Mouse (Mus musculus) left cerebral cortex, postnatal 36 days (tissue): ENCODE data around the gene Sgca. TPM values are rescaled to one million over a fixed set of nuclear protein-coding genes. Genes with fewer than 3 reads are reported as not detected.

Source experiments
- DNase-seq, 2 experiments: peaks; one replicate each; pipeline ENCODE4 v3.0.0; 2021 to 2022; ENCODE audit warnings: low spot score in 2 of 2, mixed read lengths in 1 of 2
- intact Hi-C: fragments of 180-260 bp; cut with DNase I; formaldehyde crosslinking; loops from one replicate; pipeline ENCODE4 v1.15.1; 2025
- total RNA-seq, 2 experiments: library from RNA; stranded (reverse); gene quantifications; 2 replicates each; pipeline ENCODE4 v1.2.3; 2021

The Sgca gene
- total RNA-seq, 2 experiments from 2014 or later, result 0.50 to 0.69 TPM

DNA sequence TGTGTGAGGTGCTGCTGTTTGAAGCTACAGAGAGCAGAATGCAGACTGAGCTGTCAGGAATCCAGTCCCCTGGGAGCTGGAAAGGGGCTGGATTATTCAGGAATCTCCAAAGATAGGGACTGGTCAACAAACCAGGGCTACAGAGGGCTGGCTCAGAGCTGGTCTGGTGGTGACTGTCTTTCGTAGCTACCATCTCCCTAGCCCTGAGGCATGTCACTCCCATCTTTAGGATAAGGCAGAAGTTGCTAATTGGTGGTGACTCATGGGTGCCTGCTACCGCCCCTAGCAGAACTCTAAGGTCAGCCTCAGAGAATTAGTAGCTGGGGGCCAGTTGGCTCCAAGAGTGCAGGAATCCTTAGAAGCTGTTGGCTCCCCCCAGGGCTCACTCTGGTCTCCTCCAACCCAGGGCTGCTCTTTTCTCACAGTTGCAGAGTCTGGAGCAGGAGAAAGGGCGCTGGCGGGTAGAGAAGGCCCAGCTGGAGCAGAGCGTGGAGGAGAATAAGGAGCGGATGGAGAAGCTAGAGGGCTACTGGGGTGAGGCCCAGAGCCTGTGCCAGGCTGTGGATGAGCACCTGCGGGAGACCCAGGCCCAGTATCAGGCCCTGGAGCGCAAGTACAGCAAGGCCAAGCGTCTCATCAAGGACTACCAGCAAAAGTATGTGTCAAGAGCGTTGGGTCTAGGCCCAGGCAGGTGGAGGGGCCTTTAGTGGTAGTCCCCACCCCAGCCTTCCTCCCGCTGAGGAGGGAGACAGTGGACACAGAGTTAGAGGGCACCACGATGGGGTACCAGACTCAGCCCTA, 28.2 kb upstream of the Sgca start:
- intact Hi-C loops, result loop anchor here (5.0 kb wide), 1 partner anchor 33 kb away; no protein-coding TSS in a partner anchor
- no peak for DNase-seq

DNA sequence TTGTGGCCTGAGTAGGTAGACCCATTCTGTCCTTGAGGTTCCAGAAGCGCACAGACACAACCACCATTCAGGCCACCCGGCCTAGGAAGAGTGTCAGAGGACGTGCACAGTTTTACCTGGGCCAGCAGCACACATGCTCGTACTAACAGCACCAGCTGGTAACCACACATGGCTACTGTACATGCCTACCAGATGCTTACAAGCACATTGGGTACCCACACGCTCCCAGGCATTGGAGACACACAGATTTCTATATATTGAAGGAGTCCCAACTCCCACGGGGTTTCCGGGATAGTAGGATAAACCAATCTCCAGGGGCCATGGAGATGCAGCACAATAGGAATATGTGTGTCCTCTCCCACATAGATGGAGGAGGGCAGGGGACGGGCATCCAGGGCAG, 26.6 kb upstream of the Sgca start:
- peak in 1 of 2 experiments; percentile 46 for DNase-seq
- intact Hi-C loops, result loop anchor here (5.0 kb wide), 1 partner anchor 35 kb away; no protein-coding TSS in a partner anchor

DNA sequence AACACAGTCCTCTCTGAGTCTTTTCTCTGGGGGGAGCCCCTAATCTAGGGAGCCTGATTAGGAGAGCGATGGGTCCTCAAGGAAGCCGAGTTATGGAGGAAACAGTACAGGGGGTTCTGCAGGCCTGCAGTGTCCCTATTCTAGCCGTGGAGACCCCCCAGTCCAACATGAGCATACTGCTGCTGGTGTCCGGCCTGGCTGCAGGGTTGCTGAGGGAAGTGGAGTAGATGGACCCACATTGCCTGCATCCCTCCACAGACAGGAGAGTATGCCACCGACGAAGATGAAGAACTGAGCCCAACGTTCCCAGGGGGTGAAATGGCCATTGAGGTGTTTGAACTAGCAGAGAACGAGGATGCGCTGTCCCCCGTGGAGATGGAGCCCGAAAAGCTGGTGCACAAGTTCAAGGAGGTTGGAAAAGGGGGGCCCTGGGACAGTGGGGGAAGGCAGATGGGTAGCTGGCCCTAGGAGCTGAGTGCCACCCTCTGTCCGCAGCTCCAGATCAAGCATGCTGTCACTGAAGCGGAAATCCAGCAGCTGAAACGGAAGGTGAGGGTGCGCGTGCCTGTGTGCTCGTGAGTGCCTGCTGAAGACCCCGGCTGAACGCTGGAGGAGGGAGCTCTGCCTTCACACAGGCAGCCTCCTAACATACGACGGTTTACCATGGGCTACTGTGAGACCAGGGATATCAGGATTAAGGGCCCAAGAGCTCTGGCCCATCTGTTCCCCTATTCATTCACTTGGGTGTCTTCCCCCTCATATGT, 25.6 kb upstream of the Sgca start:
- no peak for DNase-seq
- intact Hi-C loops, result loop anchor here (2.0 to 5.0 kb wide), 2 partner anchors 23 to 36 kb away; no protein-coding TSS in a partner anchor

DNA sequence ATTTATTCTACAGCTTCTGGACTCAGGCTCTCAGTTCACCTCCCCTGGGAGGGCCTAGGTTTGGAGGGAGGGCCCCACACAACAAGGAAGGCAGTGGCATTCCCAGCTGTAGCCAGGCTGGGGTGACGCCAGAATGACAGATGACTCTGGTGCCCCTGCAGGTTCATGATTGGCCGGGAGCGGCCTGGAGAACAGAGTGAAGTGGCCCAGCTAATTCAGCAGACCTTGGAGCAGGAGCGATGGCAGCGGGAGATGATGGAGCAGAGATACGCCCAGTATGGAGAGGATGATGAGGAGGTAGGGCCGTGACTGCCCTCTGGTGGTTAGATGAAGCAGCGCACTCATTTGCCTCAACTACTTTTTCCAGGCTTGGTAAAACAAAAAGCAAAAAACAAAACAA, 24.9 kb upstream of the Sgca start:
- intact Hi-C loops, result loop anchor here (2.0 to 5.0 kb wide), 2 partner anchors 22 to 36 kb away; no protein-coding TSS in a partner anchor
- DNase-seq, result peak in 1 of 2 experiments; percentile 57

DNA sequence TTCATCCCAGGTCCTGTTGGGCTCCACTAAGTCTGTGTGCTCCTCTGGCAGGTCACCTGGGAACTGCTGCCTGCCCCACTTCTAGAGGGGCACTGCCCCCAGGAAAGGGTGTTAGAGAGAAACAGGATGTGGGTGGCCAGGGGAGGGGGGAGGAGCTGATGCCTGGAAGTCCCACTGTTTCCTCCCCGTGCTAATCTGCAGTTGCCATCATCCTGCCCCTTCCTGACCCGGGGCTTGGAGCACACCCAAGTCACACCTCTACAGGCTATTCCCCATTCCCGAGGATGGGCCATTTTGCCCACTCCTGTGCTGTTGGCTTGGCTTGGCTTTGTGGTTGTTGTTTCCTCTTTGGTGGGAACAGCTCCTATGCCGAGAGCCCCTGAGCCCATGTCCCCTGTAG, 24.4 kb upstream of the Sgca start:
- intact Hi-C loops, result loop anchor here (2.0 to 5.0 kb wide), 2 partner anchors 22 to 37 kb away; no protein-coding TSS in a partner anchor
- DNase-seq, result no peak

DNA sequence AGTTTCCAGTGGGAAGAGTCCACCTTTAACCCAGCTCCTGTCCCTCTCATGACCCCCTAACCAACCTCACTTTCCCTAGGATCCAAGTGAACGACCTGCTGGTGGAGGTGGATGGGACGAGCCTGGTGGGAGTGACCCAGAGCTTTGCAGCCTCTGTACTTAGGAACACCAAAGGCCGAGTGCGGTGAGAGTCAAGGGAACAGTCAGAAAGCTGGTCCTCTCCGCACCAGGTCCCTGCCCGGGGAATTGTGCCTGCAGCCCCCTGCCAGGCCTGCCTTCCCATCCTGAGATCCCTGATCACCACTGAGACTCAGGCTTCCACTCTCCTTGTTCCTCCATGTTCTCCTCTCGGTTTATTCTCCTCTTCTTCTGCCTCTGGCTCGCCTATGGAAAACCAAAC, 24.0 kb upstream of the Sgca start:
- no peak for DNase-seq
- intact Hi-C loops, result loop anchor here (2.0 to 5.0 kb wide), 2 partner anchors 21 to 37 kb away; no protein-coding TSS in a partner anchor

DNA sequence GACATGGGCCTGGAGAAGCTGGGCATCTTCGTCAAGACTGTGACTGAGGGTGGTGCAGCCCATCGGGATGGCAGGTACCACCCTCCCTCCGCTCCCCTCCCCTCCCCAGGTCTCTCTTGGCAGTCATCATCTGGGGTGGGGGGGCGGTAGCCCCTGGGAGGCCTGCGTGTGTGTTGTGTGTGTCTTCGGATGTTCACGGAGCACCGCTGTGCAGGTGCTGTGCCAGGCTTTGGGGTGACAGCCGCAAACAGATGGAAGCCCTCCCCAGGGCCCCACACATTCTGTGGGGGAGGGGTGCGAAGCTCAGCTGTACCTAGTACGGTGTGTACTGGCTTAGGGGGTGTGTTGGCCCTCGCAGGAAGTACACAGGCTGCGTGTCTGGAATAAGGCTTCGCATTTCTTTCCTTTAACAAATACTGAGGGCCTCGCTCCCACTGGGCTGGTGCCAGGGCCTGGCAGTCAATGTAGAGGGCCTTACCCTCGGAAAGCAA, 22.0 kb upstream of the Sgca start:
- intact Hi-C loops, result no loop called here
- DNase-seq, result peak in 1 of 2 experiments; percentile 71

DNA sequence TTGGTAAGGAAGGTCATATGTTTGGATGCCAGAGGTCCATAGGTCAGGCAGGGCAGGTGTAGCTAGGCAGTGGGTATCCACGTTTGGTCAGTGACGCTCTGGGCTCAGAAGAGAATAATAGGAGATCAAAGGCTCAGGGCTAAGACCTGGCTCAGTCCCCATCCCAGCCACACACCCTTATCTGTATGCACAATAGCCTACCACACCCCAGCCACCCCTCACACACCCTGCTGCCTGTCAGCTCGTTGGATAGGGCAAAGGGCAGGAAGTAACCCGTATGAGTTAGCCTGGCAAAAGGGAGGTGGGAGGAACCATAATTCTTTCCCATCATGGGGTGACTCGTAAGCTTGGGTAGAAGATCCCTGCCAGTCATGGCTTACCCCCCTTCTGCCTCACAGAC, 21.5 kb upstream of the Sgca start:
- DNase-seq, result no peak
- intact Hi-C loops, result no loop called here

DNA sequence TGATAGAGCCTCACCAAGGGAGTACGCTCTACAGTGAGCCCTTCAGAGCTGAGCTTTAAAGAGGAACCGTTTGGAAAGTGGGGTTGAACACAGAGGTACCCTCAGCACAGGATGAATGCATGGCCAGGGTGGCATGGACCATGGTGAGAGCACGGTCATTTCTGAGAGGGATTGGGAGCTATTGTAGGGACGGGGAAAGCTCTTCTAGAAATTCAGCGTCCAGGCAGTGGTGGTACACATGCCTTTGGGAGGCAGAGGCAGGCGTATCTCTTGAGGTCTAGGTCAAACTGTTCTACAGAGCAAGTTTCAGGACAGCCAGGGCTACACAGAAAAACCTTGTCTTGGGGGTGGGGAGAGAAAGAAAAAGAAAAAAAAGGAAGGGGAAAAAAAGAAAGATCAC, 20.9 kb upstream of the Sgca start:
- no peak for DNase-seq
- intact Hi-C loops, result no loop called here

DNA sequence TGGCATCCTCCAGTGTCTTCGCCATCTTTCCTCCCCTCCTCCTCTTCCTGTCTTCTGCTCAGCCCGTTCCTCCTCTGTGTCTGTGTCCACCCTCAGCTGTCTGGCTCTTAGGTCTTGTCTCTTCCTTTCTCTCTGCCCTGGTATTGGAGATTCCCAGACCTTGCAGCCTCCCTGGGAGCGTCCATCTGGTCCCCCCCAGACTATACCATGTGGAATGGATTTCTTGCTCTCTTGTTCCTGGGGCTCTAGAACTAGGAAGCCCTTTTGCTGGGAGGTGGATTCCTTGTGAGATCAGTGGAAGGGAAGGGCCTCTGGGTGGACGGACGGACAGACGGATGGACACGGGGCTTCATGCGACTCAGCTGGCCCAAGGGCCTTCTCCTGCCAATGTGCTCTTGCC, 20.0 kb upstream of the Sgca start:
- intact Hi-C loops, result no loop called here
- DNase-seq, result no peak

DNA sequence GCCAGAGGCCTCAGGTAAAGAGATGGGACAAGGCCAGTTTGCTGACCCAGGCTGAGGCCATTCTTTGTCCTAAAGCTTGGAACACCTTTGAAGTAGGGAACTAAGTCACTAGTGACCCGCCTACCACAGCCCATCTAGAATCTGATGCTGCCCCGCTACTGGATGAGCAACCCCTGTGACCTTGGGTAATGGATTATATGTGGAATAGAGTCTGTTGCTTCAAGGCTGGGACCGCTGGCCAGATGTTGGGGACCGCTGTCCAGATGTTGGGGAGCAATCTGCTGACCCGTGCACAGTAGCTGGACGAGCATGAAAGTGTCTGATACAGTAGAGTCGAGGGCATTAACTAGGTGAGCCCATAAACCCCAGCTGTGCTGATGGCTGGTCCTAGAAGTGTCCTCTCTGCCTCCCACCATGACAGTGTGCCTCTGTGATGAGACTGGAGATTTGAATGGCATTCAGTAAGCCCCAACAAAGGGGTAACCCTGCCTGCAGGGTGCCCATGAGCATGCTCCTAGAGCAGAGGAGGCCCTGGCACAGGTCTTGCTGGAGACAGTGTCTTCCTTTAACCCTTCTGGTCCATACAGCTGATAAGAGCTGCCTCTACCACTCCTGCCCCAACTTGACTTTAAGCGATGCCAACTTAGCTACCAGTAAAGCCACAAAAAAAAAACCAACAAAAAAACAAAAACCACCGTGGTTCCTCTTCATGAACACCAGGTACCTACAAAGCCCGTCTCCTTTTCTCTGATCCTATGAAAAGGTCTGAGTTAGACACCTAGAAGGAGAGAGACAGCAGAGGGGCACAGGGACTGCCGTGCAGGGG, 19.0 kb upstream of the Sgca start:
- intact Hi-C loops, result loop anchor here (5.0 kb wide), 1 partner anchor 47 kb away; the partner anchor contains the start of gene Pdk2
- no peak for DNase-seq

DNA sequence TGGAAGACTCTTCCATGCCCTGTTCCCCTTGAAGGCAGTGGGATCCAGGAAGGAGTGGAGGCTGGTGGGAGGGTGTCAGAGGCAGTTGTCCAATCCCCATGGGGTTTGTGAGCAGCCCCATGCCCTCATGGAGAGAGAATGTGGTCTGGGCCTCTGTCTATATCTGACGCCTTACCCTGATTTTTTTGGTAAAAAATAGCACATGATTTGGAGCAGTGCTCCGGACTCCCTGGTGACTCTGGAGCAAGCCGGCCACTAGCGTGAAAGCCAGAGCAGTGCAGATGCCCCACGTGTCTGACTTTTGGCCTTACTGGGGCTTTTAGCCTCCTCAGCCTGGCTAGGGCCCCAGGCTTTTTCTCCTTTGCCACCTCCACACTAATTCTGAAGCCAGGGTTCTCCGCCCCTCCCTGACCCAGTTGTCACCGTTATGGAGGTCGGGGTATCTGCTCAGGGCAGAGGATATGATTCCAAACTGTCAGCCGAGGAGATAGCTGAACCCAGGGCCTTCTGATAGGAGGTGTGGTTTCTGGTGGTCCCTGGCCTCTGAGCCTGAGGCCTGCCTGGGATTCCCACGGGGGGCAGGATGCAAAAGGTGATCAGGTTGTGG, 18.2 kb upstream of the Sgca start:
- no peak for DNase-seq
- intact Hi-C loops, result loop anchor here (5.0 kb wide), 1 partner anchor 48 kb away; the partner anchor contains the start of gene Pdk2

DNA sequence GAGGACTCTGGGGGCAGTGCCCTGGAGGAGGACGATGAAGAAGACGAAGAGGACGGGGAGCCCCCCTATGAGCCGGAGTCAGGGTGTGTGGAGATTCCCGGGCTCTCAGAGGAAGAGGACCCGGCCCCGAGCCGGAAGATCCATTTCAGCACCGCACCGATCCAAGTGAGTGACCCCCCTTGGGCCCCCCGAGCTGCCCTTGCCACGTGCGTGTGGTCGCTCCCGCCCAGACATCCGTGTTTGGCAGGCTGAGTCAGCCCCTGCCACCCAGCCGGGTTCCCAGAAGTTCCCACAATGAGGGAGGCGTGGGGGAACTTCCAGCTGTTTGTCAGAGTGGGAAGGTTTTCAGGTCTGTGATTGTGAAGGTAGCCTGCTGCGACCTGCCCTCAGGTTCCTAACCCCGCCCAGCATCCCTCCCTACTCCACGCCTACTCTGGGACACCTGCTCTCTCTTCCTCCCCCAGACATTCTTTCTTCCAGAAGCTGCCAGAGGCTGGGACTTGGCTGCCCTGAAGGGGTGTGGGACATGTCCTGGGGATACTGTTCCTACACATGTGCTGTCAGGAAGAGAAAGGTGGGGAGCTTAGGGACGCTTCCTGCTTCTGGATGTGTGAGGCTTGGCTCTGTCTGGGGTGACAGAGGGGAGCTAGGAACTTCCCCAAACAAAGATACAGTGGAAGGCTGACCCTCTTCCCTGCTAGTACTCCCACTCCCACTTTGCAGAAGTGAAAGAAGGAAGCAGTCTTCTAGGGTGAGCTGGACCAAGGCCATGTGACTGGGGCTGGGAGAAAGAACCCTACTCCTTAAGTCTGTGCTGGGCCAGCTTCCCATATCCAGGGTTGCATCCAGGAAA, 16.9 kb upstream of the Sgca start:
- DNase-seq, result peak in 1 of 2 experiments; percentile 49
- intact Hi-C loops, result loop anchor here (5.0 kb wide), 1 partner anchor 49 kb away; the partner anchor contains the start of gene Pdk2

DNA sequence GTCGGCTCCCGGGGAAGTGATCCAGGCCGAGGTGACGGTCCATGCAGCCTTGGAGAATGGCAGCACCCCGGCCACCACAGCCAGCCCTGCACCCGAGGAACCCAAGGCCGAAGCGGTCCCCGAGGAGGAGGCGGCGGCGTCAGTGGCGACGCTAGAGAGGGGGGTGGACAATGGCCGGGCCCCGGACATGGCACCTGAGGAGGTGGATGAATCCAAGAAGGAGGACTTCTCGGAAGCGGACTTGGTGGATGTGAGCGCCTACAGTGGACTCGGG, 16.3 kb upstream of the Sgca start:
- DNase-seq, result no peak
- intact Hi-C loops, result loop anchor here (5.0 kb wide), 1 partner anchor 50 kb away; the partner anchor contains the start of gene Pdk2

DNA sequence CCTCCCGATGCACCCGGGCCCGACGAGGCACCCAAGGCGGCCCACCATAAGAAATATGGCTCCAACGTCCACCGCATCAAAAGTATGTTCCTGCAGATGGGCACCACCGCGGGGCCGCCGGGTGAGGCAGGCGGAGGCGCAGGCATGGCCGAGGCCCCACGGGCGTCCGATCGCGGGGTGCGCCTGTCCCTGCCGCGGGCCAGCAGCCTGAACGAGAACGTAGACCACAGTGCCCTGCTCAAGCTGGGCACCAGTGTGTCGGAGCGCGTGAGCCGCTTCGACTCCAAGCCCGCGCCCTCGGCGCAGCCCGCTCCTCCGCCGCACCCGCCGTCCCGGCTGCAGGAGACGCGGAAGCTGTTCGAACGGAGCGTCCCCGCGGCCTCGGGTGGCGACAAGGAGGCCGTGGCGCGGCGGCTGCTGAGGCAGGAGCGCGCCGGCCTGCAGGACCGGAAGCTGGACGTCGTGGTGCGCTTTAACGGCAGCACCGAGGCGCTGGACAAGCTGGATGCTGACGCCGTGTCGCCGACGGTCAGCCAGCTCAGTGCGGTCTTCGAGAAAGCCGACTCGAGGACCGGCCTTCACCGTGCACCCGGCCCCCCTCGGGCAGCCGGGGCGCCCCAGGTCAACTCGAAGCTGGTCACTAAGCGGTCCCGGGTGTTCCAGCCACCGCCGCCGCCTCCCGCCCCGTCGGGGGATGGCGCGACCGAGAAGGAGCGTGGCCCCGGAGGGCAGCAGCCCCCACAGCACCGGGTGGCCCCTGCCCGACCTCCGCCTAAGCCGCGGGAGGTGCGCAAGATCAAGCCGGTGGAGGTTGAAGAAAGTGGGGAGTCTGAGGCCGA, 15.7 kb upstream of the Sgca start:
- DNase-seq, result peak in 1 of 2 experiments; percentile 69
- intact Hi-C loops, result loop anchor here (5.0 kb wide), 1 partner anchor 50 kb away; the partner anchor contains the start of gene Pdk2

DNA sequence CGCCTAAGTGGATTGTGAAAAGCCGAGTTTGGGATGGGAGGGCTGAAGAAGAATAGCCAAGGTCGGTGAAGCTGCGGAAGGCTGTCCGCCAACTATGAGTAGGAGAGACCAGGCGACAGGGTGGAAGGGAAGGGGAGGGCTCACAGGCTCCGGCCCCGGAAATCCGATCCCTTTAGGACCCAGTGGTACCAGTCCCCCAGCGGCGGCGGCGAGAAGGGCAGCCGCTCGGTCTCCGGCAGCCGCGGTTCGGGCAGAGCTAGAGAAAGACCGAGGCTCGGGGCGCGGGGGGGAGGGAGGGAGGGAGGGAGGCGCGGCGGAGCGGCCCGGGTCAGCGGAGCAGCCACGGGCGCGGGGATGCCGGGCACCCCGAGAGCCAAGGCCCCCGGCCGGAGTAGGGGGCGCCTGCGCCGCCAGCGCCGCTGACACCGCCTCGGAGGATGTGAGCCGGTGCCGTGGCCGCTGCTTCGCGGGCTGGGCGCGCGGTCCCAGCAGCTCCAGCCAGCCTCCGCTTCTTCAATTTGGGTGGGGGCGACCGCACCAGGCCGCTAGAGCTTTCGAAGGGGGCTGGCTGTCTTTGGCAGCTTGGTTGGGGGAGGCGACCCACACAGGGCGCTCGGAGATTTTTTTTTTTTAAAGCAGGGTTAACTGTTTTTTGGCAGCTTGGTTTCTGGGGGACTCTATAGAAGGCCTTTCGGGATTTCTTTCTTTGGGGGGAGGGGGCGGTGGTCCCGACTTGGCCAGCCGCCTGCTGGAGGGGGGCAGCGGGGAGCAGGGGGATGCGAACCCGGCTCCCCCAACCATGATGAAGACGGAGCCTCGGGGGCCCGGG, 14.8 kb upstream of the Sgca start, which contains the start of gene Ppp1r9b:
Gene Ppp1r9b (plus strand): TSS at position 287 of the 829 bp plus-strand sequence.
- intact Hi-C loops, result loop anchor here (5.0 kb wide), 1 partner anchor 51 kb away; the partner anchor contains the start of gene Pdk2
- DNase-seq, result peak; percentile 93
